Mouse (Mus musculus) heart, embryonic 10.5 days (tissue): ENCODE results near the gene Wscd2. TPM values are rescaled to one million over a fixed set of nuclear protein-coding genes. Genes with fewer than 3 reads are reported as not detected.
A peak's percentile ranks its signal among the peaks of the same experiment; 100 is the strongest.

Experiments used
- DNase-seq: peaks from one replicate; pipeline ENCODE4 v3.0.0-alpha.2; 2017; ENCODE audit warnings: low spot score
- H3K27ac ChIP-seq: fragments of 300-500 bp; sonication (generic); 2 replicates; pipeline ENCODE4 v1.5.1; 2016; ENCODE audit warnings: mild to moderate bottlenecking
- H3K27me3 ChIP-seq: fragments of 300-500 bp; sonication (generic); 2 replicates; pipeline ENCODE4 v1.6.1; 2016; ENCODE audit warnings: mild to moderate bottlenecking; ENCODE audit not compliant: poor library complexity, insufficient read depth, severe bottlenecking
- H3K36me3 ChIP-seq: fragments of 300-500 bp; sonication (generic); 2 replicates; pipeline ENCODE4 v1.6.1; 2016; ENCODE audit warnings: mild to moderate bottlenecking, moderate library complexity
- H3K4me1 ChIP-seq: fragments of 300-500 bp; sonication (generic); 2 replicates; pipeline ENCODE4 v1.6.1; 2016; ENCODE audit warnings: mild to moderate bottlenecking
- H3K4me3 ChIP-seq: fragments of 300-500 bp; sonication (generic); 2 replicates; pipeline ENCODE4 v1.5.1; 2016; ENCODE audit warnings: mild to moderate bottlenecking, moderate library complexity
- H3K9me3 ChIP-seq: fragments of 300-500 bp; sonication (generic); 2 replicates; pipeline ENCODE4 v1.6.1; 2016; ENCODE audit warnings: mild to moderate bottlenecking, moderate library complexity
- WGBS: fragments of 180-500 bp; shearing (Covaris S2); methylation state at CpG from one replicate; pipeline ENCODE4 v1.1.7; 2016; 5-methylcytosine and 5-hydroxymethylcytosine counted together
- polyA plus RNA-seq: library from polyadenylated mRNA; unstranded; fragments of >200 nt; fragmentation: Nextera tagmentation; extraction: Ambion mirVana; gene quantifications from 2 replicates; pipeline ENCODE4 v1.2.1, GENCODE M21; 2016

The Wscd2 gene
- polyA plus RNA-seq, 1 experiment from 2014 or later: 2.5 TPM

DNA sequence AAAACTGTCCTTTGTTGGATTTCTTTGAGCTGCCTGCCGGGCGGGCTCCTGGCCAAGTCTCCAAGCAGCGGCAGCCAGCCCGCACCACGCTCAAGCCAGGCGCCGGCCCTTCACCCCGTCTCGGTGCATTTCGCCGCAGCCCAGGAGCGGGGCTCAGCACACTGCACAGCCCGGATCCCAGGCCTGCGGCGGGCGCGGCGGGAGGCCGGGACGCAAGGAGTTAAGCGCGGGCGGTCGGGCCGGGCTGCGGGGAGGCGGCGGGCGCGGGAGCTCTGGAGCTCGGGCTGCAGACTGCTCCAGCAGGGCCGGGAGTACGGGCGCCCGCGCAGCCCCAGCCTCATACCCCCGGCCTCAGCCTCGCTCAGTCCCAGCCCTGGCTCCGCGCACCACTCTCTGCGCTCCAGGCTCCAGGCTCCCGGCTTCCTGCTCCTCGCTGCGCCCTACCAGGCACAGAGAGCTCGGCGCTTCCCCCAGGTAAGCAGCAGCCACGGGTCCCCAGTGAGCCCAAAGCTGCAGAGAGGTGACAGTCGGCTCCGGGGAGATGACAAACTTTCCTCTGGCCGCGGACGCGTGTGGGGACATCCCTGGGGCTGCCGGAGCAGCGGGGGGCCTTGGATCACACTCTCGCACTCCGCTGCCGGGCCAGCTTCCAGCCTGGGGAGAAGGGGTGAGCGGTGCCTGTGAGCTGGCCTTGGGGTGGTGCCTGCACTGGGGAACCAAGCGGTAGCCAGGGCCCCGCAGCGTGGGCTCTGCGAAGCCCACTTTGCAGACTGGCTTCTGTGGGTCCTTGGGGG is 531 bp downstream of the Wscd2 start:
- H3K27me3 ChIP-seq: peaks cover 56% of the 10 kb centered on the region
- no peaks in the 10 kb centered on the region for H3K36me3 ChIP-seq
- peak overlapping the region; percentile 72 for H3K4me3 ChIP-seq
- peaks cover 44% of the 10 kb centered on the region for H3K4me1 ChIP-seq
- H3K27ac ChIP-seq: peak overlapping the region; percentile 82
- H3K9me3 ChIP-seq: no peaks in the 10 kb centered on the region
- DNase-seq: no peak
- 1% methylated on average over 56 of the region's 63 CpGs for WGBS

DNA sequence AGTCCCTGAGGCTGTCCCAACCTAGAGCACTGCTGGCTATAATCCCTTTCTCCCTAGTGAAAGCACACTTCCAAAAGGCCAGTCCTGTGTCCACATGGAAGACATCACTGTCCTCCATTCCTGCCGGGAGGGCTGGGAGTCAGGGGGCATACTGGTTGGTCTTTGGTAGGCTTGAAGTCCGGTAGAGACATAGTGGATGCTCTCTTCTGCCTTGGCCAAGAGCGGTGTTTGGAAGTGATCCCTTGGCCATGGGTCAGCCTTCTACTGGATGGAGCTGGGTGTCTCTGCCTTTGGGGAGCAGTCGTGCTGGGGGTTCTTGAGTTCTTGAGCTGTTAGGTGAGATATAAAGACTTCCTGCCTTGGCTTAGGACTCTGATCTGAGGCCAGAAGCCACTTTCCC is 1.4 kb downstream of the Wscd2 start:
- Histone ChIP-seq H3K27me3 (peaks cover 56% of the 10 kb centered on the region), H3K4me1 (peaks cover 41% of the 10 kb centered on the region), H3K4me3 (peak overlapping the region; percentile 72), H3K27ac (peak overlapping the region; percentile 82; the same call in 1 of the 2 replicates), H3K36me3 (no peaks in the 10 kb centered on the region), H3K9me3 (no peaks in the 10 kb centered on the region)
- 55% methylated on average over 4 of the region's 4 CpGs for WGBS
- DNase-seq: no peak

DNA sequence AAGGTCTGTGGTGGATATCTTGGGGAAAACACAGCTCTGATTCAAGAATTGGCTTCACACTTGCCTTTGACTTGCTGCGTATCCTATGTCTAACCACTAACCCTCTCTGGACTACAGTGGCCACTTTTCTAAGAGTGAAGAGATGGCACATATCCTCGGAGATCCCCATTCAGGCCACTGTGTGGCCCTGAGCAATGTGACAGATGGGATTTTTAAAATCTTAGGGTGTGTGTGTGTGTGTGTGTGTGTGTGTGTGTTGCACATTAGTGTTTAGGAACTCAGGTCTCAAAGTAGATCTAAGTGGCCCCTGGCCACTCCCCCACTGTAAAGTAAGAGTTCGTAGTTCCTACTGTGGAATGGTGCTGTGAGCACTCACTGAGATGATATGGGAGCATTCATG is 1.9 kb downstream of the Wscd2 start:
- Histone ChIP-seq H3K27ac (no peak overlapping the region), H3K9me3 (no peaks in the 10 kb centered on the region), H3K4me1 (peaks cover 41% of the 10 kb centered on the region), H3K36me3 (no peaks in the 10 kb centered on the region), H3K4me3 (no peak overlapping the region), H3K27me3 (peaks cover 56% of the 10 kb centered on the region)
- 74% methylated on average over 3 of the region's 3 CpGs for WGBS
- DNase-seq: no peak

- WGBS: 24% methylated on average over 7 of the region's 7 CpGs
- no peak overlapping the region for H3K27ac ChIP-seq
- peaks cover 39% of the 10 kb centered on the region for H3K4me1 ChIP-seq
- no peaks in the 10 kb centered on the region for H3K9me3 ChIP-seq
- H3K36me3 ChIP-seq: no peaks in the 10 kb centered on the region
- no peak for DNase-seq
- H3K27me3 ChIP-seq: peaks cover 60% of the 10 kb centered on the region
- H3K4me3 ChIP-seq: 0 out of 2 replicates have a peak overlapping the region, but pooled peaks have one; percentile 9
These were observed 2.4 kb downstream of the Wscd2 start for GRCm38 (mm10) chr5:113492417-113493035.

DNA sequence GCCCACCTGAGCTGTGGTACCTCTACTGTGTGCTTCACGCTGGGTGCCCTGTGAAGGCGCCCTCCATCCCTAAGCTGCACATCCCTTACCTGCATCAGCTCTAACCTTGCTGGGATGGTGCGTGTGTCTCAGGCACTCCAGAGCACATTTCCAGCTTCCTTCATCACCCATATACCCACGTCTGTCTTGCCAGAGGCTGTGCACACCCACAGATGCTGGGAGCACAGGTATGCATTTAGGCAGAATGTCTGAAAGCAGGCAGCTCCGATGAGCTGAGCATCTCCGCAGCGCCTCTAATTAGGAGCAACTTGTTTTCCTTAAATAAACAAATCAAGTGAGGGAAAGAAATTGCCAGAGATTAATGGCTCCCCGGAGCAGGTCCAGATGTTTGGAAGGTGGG is 3.9 kb downstream of the Wscd2 start:
- no peak overlapping the region for H3K27ac ChIP-seq
- no peak overlapping the region for H3K4me3 ChIP-seq
- H3K36me3 ChIP-seq: no peaks in the 10 kb centered on the region
- 67% methylated on average over 8 of the region's 8 CpGs for WGBS
- no peaks in the 10 kb centered on the region for H3K9me3 ChIP-seq
- no peak for DNase-seq
- peaks cover 27% of the 10 kb centered on the region for H3K4me1 ChIP-seq
- H3K27me3 ChIP-seq: peaks cover 58% of the 10 kb centered on the region

GRCm38 (mm10) chr5:113496926-113497325 is 6.8 kb downstream of the Wscd2 start:
- H3K27ac ChIP-seq: no peak overlapping the region
- H3K27me3 ChIP-seq: peaks cover 37% of the 10 kb centered on the region

DNA sequence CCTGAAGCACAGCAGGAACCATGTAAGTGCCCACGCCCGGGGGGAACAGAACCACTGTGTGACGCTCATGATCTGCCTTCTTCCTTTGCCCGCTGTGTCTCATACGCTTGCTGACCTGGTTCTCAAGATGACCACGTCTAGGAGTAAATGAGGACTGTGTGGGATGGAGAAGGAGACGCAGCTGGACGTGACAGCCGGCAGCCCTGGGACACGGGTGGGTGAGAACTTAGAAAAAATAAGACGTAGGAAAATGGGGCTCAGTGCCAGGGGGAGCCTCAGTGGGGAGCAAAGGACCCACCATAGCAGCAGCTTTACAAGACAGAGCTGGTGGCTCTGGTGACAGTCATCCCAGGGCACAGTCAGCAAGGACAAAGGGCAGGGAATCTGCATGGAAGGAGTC is 9.3 kb downstream of the Wscd2 start:
- peaks cover 15% of the 10 kb centered on the region; the same call in 1 of the 2 replicates for H3K27me3 ChIP-seq
- WGBS: 83% methylated on average over 11 of the region's 11 CpGs

More at GRCm38 (mm10) chr5:113496926-113497325, 6.8 kb downstream of the Wscd2 start:
- no peaks in the 10 kb centered on the region for H3K36me3 ChIP-seq
- no peak overlapping the region for H3K4me3 ChIP-seq
- DNase-seq: no peak
- no peaks in the 10 kb centered on the region for H3K9me3 ChIP-seq
- 56% methylated on average over 3 of the region's 3 CpGs for WGBS
- peaks cover 12% of the 10 kb centered on the region for H3K4me1 ChIP-seq

GRCm38 (mm10) chr5:113503276-113503675 is 13.1 kb downstream of the Wscd2 start:
- 4% methylated on average over 10 of the region's 10 CpGs for WGBS
- Histone ChIP-seq H3K4me3 (peak overlapping the region; percentile 27), H3K9me3 (no peaks in the 10 kb centered on the region), H3K27ac (peak overlapping the region; percentile 79), H3K27me3 (peaks cover 11% of the 10 kb centered on the region; the same call in 1 of the 2 replicates), H3K36me3 (no peaks in the 10 kb centered on the region), H3K4me1 (peaks cover 45% of the 10 kb centered on the region)
- DNase-seq: no peak

More for the DNA sequence above, 9.3 kb downstream of the Wscd2 start:
- no peak for DNase-seq
- no peak overlapping the region for H3K27ac ChIP-seq
- H3K9me3 ChIP-seq: no peaks in the 10 kb centered on the region
- peaks cover 31% of the 10 kb centered on the region for H3K4me1 ChIP-seq
- no peak overlapping the region for H3K4me3 ChIP-seq
- H3K36me3 ChIP-seq: no peaks in the 10 kb centered on the region

DNA sequence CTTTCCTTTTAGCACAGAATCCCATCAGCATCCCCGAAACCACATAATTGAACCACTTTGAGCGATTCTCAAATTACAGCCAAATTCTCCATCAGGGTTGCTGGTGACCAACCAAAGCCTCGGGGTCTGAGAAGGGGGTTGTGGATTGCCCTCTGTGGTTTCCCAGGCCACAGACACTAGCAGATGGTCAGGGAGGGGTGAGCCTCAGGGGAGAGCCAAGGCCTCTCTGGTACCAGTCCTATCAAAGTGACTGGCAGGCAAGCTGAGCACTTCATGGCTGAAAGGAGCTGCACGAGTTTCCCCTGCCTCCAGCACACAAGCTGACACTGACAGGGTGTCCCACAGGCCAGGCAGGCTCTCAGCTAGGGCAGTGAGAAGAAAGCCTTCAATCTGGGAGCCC is 14.5 kb downstream of the Wscd2 start:
- peaks cover 6% of the 10 kb centered on the region; the same call in 1 of the 2 replicates for H3K27me3 ChIP-seq
- peaks cover 58% of the 10 kb centered on the region for H3K4me1 ChIP-seq
- no peaks in the 10 kb centered on the region for H3K9me3 ChIP-seq
- peak overlapping the region; percentile 37 for H3K27ac ChIP-seq
- 28% methylated on average over 4 of the region's 4 CpGs for WGBS
- no peak overlapping the region for H3K4me3 ChIP-seq
- no peak for DNase-seq
- H3K36me3 ChIP-seq: no peaks in the 10 kb centered on the region

DNA sequence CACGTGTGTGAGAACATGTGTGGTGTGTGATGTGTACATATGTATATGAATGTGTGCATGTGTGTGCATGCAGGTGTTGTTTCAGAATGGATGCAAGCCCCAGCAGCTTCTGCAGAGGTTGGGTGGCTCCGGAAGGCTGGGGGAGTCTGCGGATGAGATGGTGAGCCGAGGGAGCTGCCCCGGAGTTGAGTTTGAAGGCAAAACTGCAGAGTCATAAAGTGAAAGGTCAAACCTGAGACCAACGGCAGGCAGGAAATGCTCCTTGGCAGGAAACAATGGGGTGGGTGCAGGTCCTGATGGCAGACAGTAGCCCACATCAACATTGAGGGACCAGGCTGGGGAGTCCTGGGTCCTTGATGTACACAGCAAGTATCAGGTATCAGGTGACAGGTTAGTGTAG is 15.9 kb downstream of the Wscd2 start:
- DNase-seq: no peak

DNA sequence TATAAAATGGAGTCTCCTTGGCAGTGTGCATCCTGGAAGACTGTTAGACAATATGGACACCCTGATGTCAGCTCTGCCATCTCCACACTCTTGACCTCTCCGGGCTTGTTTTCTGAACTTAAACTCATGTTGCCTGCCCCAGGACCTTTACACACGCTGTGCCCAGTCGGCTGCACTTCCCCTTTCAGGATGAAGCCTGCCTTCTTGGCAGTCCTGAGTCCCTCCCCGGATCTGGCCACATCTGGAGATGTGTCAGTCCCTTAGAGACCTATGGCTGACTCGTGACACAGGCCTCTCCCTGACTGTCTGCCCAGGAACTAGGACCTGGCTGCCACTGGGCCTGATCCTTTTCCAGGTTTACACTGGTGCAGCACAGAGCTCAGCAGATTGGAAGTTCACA is 16.6 kb downstream of the Wscd2 start:
- no peak for DNase-seq
- H3K27ac ChIP-seq: no peak overlapping the region
- peaks cover 70% of the 10 kb centered on the region for H3K4me1 ChIP-seq
- no peaks in the 10 kb centered on the region for H3K36me3 ChIP-seq
- 83% methylated on average over 5 of the region's 5 CpGs for WGBS
- H3K27me3 ChIP-seq: peaks cover 7% of the 10 kb centered on the region; the same call in 1 of the 2 replicates
- no peaks in the 10 kb centered on the region for H3K9me3 ChIP-seq
- no peak overlapping the region for H3K4me3 ChIP-seq

More for the DNA sequence above, 15.9 kb downstream of the Wscd2 start:
- Histone ChIP-seq H3K27ac (no peak overlapping the region), H3K4me1 (peaks cover 72% of the 10 kb centered on the region), H3K36me3 (no peaks in the 10 kb centered on the region), H3K4me3 (no peak overlapping the region), H3K27me3 (peaks cover 4% of the 10 kb centered on the region; the same call in 1 of the 2 replicates), H3K9me3 (no peaks in the 10 kb centered on the region)
- WGBS: 68% methylated on average over 6 of the region's 6 CpGs

GRCm38 (mm10) chr5:113509167-113509566 is 19.0 kb downstream of the Wscd2 start:
- H3K36me3 ChIP-seq: no peaks in the 10 kb centered on the region
- H3K4me1 ChIP-seq: peaks cover 60% of the 10 kb centered on the region
- no peaks in the 10 kb centered on the region for H3K9me3 ChIP-seq
- 73% methylated on average over 4 of the region's 4 CpGs for WGBS
- peak overlapping the region; percentile 64; the same call in 1 of the 2 replicates for H3K27ac ChIP-seq
- H3K4me3 ChIP-seq: no peak overlapping the region
- peaks cover 7% of the 10 kb centered on the region; the same call in 1 of the 2 replicates for H3K27me3 ChIP-seq
- no peak for DNase-seq

- 78% methylated on average over 8 of the region's 8 CpGs for WGBS
- DNase-seq: no peak
These were observed 23.5 kb downstream of the Wscd2 start for GRCm38 (mm10) chr5:113513640-113514039.

More at GRCm38 (mm10) chr5:113513640-113514039, 23.5 kb downstream of the Wscd2 start:
- H3K4me1 ChIP-seq: peaks cover 61% of the 10 kb centered on the region
- H3K4me3 ChIP-seq: no peak overlapping the region
- no peaks in the 10 kb centered on the region for H3K36me3 ChIP-seq
- peaks cover 16% of the 10 kb centered on the region; the same call in 1 of the 2 replicates for H3K27me3 ChIP-seq
- no peaks in the 10 kb centered on the region for H3K9me3 ChIP-seq
- no peak overlapping the region for H3K27ac ChIP-seq
